Mouse (Mus musculus) lung, postnatal 10 days (tissue): Measurements from ENCODE around the gene S100pbp.

Source experiments
- DNase-seq: peaks from one replicate; pipeline ENCODE4 v3.0.0; 2021

Gene S100pbp

DNA sequence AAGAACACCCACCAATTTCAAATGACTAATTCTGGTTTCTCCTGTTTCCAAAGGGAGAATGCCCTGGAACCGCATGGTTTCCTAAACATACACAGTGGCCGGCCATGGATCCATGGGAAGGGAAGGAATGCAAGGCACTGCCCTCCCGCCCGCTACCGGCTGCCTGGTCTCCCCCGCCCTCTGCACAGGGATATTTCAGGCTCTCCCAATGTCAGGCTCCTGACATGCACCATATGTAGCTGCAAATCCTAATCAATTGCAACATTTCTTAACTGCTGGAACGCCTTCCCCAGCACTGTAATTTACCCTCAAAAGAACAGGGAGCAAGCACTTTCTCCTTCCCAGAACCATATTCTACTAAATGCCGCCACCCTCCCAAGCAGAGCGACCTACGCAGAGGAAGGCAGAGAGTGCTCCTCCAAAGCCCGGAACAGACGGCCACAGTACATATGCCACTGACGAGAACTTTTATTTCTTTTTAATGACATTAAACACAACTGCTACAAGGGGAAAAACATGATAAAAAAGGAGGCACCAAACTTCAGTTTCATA, 41.9 kb downstream of the S100pbp start:
- peak; percentile 53 for DNase-seq

DNA sequence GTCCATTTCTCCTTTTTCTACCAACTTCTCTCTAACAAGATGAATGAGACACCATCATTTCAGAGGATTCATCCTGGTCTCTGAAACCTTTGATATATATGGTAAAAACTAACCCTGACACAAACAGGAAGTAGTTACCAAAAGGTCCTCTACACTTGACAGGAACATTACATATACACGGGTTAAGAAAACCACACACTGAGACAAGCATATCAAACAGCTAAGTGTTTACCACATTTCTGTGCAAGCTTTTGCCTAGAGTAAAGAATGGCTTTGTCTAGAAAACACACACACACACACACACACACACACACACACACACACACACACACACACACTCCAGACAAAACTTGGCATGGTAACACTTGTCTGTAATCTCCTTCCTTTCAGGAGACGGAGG, 43.1 kb downstream of the S100pbp start:
- no peak for DNase-seq

DNA sequence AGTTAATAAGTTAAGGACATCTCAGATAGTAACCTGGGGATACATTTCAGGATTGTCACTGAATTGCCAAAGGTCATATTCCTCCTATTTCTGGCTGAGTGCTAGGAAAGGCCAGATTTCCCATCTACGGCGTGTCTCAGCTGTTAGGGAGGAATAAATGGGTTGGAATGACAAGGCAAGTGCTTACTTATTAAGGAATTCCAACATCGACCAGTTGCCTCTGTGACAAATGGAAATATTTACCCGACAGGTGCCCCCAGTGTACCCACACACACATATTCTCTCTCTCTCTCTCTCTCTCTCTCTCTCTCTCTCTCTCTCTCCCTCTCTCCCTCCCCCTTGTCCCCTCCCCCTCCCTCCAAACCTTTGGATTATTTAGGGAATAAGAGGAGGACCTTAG, 43.6 kb downstream of the S100pbp start:
- DNase-seq, result no peak

DNA sequence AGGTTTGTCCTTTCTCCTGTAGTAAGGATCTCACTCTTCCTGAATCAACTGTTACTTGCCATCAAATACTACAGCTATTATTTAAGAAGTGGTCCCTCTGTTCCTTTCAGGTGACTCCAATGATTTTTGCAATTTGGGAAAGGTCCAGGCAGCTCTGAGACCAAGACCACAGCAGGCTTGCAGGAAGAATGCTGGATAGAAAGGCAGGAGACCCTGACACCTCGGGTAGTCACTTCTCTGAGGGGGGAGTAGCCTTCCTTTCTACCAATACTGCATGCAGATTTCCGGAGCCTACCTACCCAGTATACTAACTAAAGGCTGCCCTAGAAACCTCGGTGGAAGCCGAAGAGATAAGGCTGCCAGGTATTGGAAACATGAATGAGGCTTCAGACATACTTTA, 44.1 kb downstream of the S100pbp start:
- no peak for DNase-seq

DNA sequence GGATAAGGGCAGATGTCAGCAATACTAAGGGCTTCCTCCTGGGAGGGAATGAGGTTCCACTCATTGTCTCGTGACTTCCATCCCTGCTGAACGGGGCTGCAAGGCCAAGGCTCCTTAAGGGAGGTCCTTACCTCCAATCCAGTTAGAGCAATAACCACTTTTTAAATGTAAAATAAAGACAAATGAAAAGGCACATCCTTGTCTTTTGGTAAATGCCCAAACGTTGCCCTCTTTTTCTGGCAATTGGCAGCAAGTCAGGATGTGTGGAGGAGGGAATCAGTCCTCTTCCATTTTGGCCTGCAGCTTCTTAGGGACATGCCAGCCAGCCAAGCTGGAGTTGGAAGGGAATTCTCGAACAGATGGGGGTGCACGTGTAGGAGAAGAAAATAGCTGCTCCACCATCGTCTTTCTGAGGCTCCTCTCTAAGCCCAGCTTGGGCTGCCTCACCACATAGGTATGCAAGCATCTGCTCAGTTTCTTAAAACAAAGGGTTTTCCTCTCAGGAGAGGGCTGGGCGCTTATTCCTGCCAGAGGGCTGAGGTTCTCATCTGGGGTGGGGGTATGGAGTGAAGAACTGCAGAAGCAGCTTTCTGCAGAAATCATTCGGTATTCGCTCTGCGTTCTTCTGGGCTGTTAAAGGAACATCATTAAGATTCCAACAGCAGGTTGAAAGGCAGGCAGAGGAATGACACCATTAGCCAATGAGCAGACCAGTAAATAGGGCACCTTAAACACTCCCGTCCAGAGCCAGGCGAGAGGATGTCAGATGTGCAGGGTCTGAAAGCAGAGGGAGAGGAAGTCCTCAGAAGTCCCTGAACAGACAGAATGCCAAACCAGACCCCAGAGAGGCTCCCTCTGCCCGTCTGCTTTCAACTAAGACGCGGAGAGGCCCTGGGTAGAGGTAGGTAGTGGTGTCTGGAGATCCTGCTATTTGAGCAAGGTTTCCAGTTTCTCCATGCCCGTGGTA, 44.8 kb downstream of the S100pbp start:
- DNase-seq, result no peak

DNA sequence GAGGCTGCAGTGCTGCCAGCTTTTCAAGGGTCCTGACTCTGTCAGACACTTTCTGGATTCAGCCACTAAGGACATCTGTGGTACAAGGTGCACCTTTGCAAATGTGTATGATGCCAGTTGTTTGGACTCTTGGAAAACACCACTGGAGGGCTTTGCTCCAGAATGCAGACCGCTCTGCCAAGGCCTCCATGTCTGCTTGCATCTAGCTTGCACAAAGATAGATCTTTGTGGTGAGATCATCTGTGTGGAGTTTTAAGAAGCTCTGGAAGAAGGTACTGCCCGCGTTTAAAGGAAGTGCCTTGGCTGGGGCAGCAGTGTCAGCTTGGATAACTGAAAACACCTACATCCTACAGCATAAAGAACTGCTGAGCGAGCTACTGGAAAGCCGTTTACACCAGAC, 46.0 kb downstream of the S100pbp start:
- DNase-seq, result no peak

DNA sequence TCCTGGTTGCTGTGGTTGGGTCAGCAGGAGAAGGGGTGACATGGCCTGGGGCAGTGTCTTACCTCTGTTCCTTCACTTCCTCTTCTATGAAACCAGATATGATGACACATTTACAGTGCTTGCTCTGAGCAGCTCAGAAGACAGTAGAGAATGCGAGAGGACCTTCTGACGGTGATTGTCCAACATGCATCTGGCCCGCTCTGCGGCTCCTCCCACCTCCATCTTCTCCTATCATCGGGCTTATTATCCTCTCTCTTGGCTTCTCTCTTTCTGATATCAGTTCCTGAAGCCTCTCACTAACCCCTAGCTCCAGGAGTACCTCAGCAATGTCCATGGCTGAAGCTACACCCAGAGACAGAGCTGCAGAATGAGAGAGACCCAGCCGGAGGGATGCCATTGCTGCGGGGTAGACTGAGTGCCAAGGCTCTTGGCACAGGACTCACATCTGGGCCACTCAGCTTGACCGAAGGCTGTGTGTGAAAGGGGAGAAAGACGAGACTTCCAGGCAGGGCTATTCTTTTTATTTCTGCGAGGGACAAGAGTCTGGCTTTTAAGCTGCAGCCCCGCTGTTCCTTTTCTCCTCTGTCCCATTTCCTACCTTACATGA, 47.0 kb downstream of the S100pbp start:
- DNase-seq, result no peak

DNA sequence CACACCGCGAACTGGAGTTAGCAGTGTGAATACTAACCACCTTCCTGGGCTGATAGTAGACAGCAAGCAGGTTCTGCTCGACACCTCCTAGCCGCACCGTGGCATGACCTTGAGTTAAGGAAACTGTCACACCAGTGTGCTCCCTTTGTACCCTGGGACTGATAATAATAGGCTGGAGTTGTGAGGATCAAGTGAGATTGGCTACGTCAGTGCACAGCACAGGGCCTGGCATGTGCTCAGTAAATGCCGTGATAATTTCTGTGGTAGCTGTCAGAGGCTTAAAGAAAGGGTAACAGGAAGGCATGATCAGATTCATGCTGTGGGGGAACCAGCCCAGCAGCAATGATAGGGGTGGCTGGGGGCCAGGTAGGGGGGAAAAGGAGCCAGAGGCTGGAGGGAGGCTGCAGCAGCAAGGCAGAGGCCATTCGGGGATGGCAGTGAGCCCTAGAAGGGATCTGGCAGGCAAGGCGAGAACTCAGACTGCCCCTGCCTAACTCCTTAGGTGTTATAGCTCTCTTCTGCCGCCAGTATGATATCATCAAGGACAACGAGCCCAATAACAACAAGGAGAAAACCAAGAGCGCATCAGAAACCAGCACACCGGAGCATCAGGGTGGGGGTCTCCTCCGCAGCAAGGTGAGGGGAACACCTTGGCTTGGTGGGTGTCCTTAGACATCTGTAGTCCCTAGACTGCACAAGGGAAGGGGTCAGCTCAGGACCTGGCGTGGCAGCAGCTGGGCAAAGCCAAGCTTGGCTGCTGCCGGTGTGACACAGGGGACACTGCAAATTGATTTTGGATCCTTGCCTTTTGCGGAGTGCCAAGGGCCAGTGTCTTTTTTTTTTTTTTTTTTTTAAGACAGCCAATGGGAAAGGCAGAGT, 47.7 kb downstream of the S100pbp start:
- no peak for DNase-seq

DNA sequence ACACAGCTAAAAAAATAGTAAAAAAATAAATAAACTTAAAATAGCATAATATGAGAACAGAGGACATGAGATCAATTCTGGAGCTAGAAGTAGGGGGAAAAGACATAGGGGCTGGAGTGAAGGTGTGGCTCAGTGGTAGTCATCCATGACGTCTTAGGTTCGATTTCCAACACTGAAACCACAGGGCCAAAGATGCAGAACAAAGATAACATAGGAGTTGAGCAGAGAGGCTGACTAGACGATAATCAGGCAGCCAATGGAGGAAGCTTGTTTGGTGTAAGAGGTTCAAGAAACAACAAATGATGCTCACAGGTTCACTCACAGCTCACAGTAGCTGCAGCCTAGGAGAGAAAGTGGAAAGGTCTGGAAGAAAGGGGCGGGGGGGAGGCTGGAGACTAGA, 48.7 kb downstream of the S100pbp start:
- no peak for DNase-seq

DNA sequence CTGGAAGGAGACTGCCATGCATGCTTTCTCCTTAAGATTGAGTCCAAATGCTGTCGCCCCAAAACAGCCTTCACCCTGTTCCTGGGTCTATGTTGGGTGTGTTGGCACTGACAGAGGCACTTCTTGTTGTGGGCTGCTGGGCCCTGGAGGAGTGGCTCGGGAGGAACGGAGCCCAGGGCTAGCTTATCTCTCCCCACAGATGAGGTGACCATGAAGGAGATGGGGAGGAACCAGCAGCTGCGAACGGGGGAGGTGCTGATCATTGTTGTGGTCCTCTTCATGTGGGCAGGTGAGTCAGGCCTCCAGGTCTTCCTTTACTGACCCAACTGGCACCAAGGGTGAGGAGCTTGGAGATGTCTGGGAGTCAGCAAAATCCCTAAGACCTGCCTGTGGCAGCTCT, 49.9 kb downstream of the S100pbp start:
- no peak for DNase-seq

DNA sequence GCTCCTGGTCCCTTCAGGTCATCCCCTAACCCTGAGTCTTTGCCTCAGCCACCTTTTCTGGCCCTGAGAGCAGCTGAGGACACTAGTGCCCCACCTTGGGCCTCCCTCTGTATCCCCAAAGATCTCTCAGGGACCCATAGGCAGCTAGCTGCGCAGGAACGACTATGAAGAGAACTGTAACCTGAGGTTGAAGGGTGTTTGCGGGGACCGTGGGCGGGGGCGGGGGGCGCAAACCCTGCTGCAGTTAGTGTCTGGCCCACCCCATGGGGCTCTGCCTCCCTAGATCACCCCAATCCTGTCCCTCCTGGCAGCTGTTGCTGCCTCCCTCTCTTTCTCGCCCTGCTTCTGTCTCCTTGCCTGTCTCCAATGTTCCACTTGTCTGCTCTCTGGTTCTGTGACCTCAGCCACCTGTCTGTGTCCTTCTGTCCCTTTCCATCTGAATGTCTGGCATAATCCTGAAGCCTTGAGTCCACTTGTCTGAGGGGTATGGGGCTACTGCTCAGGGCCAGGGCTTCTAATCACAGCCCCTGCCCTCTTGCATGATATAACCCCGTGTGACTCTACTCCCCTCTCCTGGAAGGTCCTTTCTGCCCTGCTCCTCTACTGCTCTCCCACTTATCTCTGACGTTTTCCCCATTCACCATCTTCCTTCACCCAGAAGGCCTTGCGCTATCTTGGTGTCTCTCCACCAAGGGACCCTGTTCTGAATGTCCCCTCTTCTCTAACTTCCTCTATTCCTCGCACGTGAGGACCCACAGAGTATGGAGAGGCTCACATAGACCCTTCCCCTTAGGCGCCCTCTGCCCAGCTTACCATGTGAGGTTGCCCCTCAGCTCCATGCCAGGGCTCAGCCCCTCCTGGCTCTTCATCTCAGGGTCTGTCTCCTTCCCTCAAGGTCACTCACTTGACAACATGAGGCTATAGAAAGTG, 51.9 kb downstream of the S100pbp start:
- no peak for DNase-seq

DNA sequence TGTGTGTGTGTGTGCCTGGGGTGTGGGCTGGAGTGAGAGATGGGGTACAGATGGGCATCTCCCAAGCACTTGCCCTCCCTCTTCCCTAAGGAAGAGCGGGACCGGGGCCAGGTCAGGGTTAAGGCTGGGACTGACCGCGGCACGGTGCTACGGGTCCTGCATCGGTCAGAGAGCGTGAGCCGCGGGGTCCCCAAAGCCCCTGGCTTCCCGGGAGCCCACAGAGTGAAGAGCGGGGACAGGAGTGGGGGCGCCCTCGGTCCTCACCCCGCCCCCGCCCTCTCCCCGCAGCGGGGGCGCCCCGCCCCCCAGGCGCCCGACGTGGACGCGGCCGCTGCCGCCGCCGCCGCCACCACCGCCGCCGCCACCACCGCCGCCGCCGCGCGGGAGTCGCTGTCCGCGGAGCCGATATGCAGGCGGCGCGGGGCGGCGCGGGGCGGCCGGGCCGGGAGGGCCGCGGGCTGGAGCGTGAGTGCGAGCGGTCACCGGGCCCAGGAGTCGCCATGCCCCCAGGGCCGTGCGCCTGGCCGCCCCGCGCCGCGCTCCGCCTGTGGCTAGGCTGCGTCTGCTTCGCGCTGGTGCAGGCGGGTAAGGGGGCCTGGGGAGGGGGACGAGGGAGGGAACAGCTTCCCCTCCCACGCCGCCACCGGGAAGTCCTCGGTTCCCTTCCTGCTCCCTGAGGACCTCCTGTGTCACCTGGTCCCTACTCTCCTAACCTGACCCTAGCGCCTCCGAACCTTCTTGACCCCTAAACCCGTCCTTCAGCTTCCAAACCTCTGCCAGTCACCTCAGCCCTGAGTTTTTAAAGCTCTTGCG, 52.7 kb downstream of the S100pbp start, which contains the start of gene Fndc5:
Fndc5 (plus strand) TSS at position 421 of the 813 bp plus-strand sequence.
- no peak for DNase-seq

DNA sequence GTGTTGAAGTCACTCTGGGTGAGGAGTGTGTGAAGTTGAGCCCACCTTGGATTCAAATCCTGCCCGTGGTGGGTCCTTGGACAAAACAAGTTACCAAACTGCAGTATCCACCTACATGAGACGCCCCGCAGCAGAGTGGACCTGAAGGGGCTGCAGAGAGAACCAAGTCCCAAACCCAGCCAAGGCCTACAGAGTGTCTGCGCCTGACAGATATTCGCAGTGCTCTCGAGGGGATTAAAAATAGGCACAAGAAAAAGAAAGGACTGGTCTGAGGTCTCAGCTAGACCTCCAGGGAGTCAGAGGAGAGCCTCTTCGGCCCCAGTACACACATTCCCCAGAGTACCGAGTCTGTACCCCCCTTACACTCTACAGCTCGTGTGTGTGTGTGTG, 53.3 kb downstream of the S100pbp start:
- no peak for DNase-seq

DNA sequence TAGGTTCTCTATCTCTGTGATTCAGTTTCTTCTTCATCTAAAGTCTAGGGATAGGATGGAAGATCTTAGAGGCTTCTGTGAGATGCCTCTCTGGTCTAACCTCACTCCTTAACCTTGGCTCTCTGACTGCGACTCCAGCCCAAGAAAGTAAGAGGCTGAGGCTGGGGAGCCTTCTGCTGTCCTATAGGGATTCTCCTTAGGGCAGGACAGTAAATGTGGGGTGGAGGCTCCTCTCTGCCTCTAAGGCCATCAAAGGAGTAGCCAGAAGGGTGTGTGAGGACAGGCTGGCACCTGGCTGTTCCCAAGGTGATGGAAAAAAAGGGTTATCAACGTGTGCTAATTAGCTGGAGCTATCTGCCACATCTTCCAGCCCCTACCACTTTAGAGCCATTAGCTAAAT, 53.9 kb downstream of the S100pbp start:
- no peak for DNase-seq

DNA sequence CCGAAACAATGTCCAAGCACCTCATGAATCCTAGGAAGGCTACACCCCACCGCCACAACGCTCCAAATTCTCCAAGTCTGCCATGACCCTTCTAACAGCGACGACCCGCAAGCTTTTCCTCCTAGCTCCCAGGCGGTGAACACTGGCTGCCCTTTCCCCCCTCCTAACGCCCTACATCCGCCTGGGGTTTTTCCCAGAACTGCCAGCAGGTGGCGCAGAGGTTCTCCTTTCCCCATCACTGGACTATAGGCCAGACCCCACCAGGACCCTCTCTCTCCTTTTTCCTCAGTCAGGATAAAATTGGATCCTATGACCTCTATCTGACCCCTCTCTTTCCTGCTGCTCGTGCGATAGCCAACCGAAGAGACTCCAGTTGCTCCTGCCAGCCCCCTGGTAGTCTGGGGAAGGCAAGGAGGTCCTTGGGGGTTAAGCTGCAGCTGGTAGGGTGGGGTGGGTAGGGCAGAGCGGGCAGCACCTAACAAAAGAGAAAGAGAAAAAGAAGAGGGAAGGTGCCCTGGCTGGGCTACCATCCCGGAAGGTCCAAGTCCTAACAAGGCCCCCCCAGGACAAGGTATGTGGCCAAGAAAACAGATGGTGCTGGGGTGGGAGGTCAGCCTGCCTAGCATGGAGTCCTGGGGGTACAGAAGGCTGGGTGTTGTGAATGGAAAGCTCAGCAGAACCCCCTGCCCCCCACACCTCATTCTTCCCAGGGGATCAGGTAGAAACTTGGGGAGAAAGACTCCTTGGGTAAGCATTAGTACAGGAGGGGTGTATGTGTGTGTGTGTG, 54.5 kb downstream of the S100pbp start:
- DNase-seq, result peak; percentile 84

DNA sequence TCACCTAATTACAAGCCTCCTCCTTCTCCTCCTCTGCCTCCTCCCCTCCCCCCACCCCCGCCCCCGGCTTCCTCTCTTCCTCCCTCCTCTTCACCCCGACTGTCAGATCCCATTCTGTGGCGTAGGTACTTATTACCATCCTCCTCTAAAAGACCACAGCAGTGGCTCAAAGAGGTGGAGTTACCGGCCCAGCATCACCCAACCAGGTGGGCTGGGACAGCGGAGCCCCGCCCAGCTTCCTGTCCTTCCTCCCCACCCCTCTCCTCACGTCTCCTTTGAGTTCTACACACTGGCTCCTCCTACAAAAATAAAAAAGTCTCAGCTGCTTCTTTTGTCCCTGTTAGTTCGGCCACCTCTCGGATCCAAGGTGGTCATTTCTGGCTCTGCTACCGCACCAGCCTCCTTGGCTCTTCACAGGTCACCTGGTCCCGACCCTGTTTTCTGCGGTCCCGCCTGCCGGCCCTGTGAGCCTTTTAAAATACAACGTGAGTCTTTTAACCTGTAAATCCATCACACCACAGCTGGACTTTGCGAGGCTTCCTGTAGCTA, 58.7 kb downstream of the S100pbp start:
- DNase-seq, result peak; percentile 49

DNA sequence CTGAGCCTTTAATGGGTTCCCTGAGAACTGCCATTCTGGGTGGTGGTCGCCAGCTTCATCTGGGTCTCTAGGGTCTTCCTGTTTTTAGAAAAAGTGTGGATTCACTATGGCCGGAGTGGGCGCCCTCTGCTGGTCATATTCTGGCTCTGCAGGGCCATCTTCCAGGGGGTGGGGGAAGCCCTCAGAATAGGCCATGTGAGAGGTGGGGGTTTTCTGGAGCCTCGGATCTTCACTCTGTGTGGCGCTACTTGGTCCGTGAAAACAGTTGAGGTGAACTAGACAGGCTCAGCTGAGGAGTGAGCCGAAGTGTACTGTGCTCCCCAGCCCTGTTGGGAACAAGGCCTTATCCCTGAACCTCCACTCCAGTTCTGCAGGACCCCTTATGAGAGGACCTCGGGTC, 59.4 kb downstream of the S100pbp start:
- peak; percentile 48 for DNase-seq

DNA sequence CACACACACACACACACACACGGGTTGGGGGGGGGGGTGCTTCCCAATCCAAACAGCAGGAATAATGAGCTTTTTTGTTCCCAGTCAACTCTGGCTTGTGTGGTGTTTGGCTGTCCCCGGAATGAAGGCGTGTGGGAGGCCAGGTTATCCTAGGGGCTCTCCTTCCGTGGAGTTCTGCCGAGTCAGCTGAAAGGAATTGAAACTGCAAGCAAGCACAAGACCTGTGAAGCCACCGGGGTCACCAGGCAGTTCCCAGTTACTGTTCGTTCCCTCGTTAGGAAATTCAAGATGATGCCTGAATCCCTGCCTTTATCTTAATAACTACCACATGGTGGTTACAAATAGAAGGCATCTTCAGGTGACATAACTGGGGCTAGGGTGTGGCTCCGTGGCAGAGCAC, 60.1 kb downstream of the S100pbp start:
- no peak for DNase-seq

DNA sequence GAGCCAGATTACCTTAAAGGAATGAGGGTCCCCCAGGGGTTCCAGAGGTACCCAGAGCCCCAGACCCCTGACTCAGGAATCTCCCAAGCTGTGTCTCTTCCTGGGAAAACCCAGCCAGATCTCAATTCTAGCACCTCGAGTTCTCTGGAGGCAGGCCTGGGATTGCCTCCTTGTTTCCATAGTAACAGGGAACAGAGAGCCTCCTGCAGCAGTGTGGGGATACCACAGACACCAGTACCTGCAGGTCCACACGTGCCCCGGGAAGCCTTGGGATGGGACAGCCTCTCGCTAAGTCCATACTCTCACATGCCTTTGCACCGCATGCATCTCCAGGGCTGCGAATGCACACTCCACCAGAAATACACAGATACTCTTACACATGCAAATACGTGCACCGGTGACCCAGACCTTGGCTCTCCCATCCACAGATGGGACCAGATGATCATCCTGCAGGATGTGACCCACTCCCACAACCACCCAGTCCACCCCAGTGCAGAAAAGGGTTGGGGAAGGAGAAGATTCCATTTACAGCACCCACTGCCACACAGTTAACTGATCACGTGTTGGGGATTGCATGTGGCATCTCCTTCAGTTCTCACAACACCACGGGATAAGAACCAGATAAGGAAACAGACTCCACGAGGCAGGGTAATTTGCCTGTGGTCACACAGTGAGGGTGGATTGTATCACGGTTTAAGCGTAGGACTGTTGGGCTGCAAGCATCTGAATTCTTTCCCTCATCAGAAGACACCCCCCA, 60.8 kb downstream of the S100pbp start:
- no peak for DNase-seq
